Mouse (Mus musculus): ENCODE measurements at regions not wholly inside any gene's neighbourhood (a gene's known extent, or its start where the extent isn't known, plus 50 kb on each side); places are given as distances from the start of the nearest gene placed in this dataset.
A peak's percentile ranks its signal among the peaks of the same experiment; 100 is the strongest.

DNA sequence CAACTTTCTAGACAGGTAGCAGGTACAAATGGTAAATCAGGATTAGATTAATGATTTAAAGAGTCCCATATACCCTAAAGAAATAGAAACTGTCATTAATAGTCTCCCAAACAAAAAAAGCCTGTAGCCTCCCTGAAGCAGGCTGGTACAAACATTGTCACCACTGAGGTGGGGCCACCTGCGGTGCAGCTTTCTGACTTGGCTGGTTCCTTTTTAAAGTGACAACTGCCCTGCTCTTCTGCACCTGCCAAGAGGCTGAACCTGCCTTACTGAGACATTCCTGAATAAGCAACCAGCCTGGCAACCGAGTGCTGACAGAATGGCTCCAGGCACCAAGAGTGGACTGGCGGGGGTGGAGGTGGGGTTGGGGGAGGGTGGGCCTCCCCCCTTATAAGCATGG lies 687.0 kb upstream of the Vrk2 start:
- DNase-seq (ENCODE audit: low spot score in 2 of 2) = no peak

- peak; percentile 17 to 34 for DNase-seq (ENCODE audit: low spot score in 2 of 2)
These were observed 670.5 kb upstream of the Vrk2 start for GRCm38 (mm10) chr11:27264253-27264652.

DNA sequence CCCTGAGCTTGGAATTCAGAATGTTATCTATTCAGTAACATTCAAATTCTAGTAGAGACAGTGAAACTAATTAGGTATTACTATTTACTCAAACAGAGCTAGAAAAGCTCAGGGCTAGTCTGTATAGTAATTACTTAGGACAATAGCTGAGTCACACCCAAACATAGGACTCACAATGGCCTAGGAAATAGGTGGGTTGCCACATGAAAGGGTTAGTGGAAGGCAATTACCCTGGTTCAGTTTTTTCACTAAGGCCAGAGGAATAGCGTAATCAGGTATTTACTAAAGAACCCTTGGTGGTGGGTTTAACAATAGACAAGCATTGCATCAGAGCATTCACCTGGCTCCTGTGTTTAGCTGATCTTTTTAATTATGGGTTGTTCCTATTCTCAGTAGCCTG lies 664.7 kb upstream of the Vrk2 start:
- no peak for DNase-seq (ENCODE audit: low spot score in 2 of 2)

DNA sequence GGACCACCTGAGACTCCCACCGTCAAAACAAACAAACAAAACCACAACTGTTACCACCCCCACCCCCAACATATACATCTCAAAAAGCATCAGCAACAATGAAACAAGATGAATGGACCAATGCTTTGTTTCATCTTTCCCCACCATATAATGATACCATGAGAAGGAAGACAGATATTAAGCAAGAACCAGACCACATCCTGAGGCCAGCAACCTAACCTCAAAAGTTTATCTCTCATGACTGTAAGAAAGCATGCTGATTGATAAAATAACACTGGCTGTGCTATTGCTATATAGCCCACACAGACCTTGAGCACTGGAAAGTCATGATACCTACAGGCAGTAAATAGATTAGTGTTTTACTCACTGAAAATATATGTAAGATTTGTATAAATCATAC lies 642.1 kb upstream of the Vrk2 start:
- no peak for DNase-seq (ENCODE audit: low spot score in 2 of 2)

- no peak for DNase-seq (ENCODE audit: low spot score in 2 of 2)
These were observed 632.7 kb upstream of the Vrk2 start for GRCm38 (mm10) chr11:27226454-27226853.

DNA sequence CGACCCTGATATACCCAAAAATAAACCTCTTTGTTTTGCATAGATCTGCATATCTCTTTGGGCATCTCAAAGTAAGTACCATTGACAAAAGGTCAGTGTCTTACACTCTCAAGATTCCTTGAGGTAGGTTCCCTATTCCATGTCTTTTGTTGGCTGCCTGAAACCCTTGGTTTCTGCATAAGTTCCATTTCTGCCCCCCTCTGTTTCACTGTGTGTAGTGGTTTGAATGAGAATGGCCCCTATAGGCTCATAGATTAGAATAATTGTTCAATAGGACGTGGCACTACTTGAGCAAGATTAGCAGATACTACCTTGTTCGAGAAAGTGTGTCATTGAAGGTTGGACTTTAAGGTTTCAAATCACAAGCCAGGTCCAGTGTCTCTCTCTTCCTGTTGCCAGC lies 628.6 kb upstream of the Vrk2 start:
- DNase-seq (ENCODE audit: low spot score in 2 of 2) = no peak

GRCm38 (mm10) chr11:27221956-27222355 lies 628.2 kb upstream of the Vrk2 start:
- DNase-seq (ENCODE audit: low spot score in 2 of 2) = no peak

DNA sequence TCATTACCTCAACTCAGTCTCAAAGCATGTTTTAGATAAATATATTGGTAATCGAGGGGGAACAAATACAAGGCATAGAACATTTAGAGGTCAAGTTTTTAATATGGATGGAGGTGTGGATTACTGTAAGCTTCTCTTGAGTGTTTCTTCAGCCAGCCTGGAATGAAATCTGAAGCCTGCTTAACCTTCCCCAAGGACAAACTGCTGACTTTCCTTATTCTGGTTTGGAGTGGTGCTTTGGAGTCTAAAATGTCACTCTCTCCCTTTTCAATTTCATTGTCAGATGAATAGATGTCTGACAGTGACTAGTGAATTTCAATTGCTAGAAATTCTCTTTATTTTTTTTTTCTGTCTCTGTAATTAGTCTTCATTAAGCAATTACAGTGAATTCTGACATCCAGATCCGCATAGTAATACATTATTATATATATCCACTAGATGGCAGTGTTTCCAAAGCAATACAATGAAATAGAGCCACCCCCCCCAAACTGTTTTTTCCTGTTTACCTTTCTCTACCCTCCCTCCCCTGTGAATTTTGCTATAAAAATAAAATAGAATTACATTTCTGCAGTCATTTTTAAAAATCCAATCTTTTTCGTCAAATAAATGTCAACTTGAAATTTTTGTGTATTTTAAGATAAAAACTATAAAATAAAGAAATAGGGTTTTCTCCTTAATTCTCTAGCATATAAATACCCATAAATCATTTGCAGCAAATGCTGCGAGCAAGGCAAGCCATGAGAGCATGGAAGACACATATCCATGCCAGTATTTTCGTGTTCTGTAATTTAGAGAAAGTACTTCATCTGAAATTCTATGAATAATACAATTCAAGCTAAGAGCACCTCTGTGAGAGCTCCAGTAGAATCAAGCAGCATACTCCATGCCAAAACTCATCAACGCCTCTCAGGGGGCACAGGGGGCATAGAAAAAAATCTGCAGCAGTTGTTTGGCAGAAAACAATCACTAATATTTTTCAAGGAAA lies 626.2 kb upstream of the Vrk2 start:
- DNase-seq (ENCODE audit: low spot score in 2 of 2) = no peak

DNA sequence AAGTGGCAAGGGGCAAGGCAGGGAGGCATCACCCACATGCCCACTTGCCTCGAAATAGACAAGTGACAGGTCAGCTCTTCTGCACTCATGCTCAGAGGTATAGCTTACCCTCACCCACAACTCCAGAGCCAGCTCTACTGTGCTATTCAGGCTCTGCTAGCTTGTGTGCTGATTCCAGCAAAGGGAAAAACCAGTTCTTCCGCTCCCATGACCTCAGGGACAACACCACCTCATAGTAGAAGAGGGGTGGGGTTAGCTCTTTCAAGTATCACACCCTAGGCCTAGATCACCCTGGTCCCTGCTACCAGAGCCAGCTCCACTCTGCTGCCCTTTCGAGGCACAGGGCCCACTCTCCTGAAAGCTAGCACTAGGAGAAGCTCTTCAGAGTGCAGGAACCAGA lies 622.0 kb upstream of the Vrk2 start:
- no peak for DNase-seq (ENCODE audit: low spot score in 2 of 2)

DNA sequence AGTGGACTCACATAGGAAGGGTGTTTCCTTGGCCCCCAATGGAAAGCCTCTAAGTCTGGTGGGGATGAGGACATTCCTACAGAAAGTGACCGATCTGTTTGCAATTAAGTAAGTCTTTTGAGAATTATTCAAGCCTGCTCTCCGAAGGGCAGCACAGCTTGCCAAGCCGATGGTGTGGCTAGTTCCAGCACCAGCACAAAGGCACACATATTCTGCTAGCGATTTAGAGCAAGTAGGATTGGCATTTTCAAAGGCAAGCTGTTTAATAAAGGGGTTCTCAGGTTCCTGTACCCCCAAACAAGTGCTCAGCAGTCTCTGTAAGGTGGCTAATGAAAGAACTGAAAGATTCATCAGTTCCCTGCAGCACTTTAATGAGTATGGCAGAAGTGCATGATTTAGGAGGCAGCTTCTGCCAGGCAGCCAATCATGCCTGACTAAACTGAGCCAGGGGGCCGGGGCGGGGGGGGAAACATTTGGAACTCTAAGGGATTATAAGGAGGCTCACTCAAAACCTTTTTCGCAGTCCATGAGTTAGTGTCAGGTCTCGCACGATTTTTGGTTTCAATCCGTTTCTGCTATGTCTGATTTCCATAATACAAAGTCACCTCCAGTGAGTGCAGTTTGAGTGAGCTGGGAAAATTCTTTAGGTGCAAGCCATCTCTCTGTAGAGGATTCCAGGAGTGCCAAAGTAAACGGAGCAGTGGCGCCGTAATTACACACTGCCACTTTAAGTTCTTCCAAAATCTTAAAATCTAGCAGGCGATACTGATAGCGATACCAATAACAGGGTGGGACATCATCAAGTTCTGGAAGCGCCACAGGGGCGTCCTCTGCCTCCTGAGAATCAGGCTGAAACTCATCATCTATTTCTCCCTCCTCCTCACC lies 609.8 kb upstream of the Vrk2 start:
- DNase-seq (ENCODE audit: low spot score in 2 of 2) = no peak

GRCm38 (mm10) chr11:27184035-27184434 lies 590.2 kb upstream of the Vrk2 start:
- no peak for DNase-seq (ENCODE audit: low spot score in 2 of 2)

- DNase-seq (ENCODE audit: low spot score in 2 of 2) = no peak
These were observed 589.6 kb upstream of the Vrk2 start for GRCm38 (mm10) chr11:27183422-27183821.

GRCm38 (mm10) chr11:27160411-27160810 lies 566.6 kb upstream of the Vrk2 start:
- no peak for DNase-seq (ENCODE audit: low spot score in 2 of 2)
